Mouse (Mus musculus) mesoderm, embryonic 11.5 days (tissue): ENCODE data around the gene Tmem231.

Source experiments
- DNase-seq: peaks from one replicate; pipeline ENCODE4 v3.0.0-alpha.2; 2012; ENCODE audit warnings: low read depth, low spot score

Gene Tmem231

GRCm38 (mm10) chr8:111905500-111906121, 28.1 kb downstream of the Tmem231 start:
- DNase-seq: no peak

DNA sequence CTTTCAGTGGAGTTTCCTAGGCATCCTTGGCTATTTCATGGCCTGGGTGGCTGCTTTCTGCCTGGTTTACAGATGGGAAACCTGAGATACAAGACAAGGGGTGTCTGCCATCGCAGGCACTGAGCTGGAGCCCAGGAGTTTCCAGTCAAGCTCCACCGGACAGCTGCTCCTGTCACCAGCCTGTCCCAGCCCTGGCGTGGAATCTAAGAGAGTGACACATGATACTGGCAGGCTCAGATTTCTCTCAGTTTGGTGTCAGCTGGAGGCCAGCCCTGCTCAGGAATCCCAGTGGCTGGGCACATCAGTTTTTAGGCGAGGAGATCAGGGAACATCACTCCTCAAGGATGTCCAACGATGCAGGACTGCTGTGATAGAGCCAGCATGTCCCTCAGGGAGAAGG, 31.6 kb downstream of the Tmem231 start:
- DNase-seq: peak; percentile 56

- DNase-seq: no peak
These were observed 35.1 kb downstream of the Tmem231 start for GRCm38 (mm10) chr8:111898586-111898985.

- DNase-seq: no peak
These were observed 38.7 kb downstream of the Tmem231 start for GRCm38 (mm10) chr8:111894955-111895354.

- DNase-seq: no peak
These were observed 41.1 kb downstream of the Tmem231 start for GRCm38 (mm10) chr8:111892615-111893014.

DNA sequence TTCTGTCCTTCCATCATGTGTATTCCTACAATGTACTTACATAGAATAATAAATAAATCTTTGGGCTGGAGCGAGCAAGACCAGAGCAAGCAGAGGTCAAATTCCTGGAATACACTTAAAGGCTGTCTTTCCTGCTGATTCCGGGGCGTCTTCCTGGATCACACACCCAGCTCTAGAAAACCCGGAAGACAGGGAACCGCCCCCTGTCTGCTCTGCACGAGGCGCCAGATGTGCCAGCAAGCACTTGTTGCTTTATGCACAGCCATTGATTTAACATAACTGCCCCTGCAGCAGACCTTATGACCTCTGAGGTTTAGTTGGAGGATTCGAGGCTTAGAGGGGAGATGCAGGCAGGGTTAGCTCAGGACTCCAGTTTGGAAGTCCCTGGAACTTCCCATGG, 41.7 kb downstream of the Tmem231 start:
- DNase-seq: no peak

- DNase-seq: no peak
These were observed 42.8 kb downstream of the Tmem231 start for GRCm38 (mm10) chr8:111890911-111891303.

GRCm38 (mm10) chr8:111889931-111890910, 43.5 kb downstream of the Tmem231 start:
- DNase-seq: no peak

DNA sequence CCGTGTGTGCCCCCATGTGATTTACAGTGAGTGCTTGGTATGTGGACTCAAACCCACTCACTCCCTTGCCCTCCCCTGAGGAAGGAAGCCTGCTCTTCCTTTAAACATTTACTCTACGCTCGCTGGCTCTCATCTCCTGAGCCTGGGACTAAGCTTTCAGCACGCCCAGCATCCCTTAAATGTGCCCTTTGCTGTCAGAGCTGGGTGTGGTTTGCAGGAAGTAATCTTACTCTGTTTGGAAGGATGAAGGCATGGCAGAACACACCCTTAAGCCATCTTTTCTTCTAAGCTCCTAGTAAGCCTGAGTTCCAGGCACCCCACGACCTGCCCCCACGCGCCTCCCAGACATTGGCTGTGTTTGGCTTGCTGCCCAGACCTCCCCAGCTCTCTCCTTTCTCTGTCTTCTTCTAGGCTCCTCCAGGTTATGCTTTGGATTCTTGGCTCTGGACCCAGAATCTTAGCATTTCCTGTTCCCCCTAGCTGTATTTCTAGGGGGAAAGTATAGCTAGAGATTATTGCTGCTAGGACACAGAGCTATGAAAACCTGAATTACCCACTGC, 45.5 kb downstream of the Tmem231 start:
- DNase-seq: no peak

GRCm38 (mm10) chr8:111887479-111887878, 46.2 kb downstream of the Tmem231 start:
- DNase-seq: no peak

DNA sequence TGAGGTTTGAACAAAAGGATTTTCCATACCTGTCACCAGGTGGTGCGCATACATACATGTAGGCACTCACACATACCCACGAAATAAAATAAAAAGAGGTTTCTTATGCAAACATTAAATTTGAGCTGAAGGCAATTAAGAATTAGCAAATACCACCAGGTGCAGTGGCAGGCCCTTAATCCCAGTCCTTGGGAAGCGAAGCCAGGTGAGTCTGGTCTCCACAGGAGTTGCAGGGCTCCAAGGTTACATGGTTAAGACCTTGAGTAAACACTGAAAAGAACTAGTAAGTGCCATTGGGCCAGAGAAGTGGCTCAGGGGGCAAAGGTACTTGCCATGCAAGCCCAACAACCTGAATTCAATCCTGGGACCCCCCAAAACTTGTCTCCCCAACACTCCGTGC, 50.1 kb downstream of the Tmem231 start:
- no peak for DNase-seq

- DNase-seq: peak; percentile 54
These were observed 52.1 kb downstream of the Tmem231 start for GRCm38 (mm10) chr8:111881591-111881990.

- DNase-seq: no peak
These were observed 56.0 kb downstream of the Tmem231 start for GRCm38 (mm10) chr8:111877711-111878110.

DNA sequence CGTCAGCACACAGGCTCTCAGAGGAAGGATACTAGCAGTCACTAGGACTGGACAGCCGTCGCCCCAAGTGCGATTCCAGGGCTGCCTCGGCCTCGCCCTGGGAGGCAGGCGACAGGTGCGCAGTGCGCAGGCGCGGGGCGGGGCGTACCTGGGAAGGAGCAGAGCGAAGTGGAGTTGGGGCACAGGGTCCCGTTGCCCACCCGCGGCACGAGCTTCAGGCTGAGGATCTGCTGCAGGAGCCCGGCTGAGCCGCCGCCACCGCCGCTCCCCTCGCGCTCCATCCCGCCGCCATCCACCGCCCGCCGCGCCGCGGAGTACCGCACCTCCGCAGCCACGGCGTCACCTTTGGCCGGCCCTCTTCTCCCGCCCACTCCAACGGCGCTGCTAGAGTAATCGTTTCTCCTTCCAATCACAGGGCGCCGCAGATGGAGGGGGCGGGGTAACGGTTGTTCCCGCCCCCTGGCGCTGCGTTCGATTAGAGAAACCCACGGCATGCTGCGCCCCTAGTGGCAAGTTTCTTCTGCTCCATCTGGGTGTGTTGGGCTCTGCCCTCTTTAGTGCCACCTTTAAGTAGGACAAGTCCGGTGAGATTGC, 57.2 kb downstream of the Tmem231 start, which contains the start of gene Tmem170:
TSS of gene Tmem170 (minus strand) at position 396 of the 594 bp plus-strand sequence.
- DNase-seq: peak; percentile 98

GRCm38 (mm10) chr8:111875758-111876157, 57.9 kb downstream of the Tmem231 start:
- DNase-seq: no peak

DNA sequence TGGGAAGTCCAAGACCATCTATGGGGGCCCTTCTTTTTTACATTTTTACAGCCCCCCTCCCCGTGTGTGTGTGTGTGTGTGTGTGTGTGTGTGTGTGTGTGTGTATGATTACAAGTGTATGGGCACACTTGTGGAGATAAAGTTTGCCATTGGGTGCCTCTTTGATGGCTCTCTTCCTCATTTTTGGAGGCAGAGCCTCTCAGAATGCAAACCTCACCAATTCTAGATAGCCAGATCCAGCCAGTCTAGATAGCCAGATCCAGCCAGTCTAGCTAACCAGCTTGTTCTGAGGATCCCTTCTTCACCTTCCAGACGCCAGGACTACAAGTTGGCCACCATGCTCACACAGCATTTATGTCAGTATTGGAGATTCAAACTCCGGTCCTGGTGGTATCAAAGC, 62.4 kb downstream of the Tmem231 start:
- no peak for DNase-seq

DNA sequence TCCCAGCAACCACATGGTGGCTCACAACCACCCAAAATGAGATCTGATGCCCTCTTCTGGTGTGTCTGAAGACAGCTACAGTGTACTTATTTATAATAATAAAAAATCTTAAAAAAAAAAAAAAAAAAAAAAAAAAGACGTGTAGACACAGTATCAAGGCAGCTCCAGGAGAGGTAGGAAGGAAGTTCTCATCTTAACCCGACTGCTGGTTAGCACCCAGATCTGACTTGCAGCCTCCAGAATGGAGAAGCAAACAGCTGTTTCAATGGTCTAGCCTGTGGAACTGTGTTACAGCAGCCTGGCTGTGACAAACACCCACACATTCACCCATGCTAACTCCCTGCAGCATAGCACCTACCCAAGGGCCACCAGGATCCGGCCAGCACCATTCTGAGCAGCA, 63.3 kb downstream of the Tmem231 start:
- DNase-seq: no peak

DNA sequence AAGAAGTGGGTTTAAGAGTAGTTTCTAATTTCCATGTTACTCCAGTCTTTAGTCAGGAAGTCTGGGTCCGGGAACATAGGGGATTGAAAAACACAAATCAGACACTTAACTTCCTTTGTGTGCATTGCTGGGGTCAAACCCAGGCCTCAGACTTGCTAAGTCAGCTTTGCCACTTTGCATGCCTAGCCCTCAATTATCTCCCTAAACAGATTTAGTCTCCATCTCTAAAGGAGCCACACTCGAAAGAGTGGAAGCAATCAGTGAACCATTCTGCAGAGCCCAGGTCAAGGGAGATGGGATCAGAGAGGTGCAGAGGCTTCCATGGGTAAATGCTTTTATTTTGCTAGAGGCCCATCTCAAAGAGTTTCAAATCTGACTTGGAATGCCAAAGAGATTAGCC, 65.0 kb downstream of the Tmem231 start:
- DNase-seq: no peak

DNA sequence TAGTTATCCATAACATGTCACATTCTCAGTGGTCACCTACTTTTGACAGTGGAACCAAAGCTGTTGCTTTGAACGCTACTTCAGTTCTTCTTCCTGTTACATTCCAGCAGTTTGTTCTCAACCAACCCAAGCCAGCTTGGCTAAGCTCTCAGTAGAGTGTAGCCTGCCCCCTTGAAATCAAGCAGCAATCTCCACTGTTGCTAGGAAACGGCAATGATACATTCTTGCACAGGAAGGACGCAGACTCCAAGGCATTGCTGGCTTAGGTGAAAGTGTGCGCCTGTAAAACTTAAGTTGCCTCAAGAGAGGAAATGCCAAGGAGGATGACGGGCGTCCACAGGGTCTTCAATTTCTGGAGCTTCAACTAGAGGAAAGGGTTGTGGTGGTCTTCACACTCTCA, 67.8 kb downstream of the Tmem231 start:
- DNase-seq: no peak

GRCm38 (mm10) chr8:111865130-111865852, 68.4 kb downstream of the Tmem231 start:
- DNase-seq: no peak

DNA sequence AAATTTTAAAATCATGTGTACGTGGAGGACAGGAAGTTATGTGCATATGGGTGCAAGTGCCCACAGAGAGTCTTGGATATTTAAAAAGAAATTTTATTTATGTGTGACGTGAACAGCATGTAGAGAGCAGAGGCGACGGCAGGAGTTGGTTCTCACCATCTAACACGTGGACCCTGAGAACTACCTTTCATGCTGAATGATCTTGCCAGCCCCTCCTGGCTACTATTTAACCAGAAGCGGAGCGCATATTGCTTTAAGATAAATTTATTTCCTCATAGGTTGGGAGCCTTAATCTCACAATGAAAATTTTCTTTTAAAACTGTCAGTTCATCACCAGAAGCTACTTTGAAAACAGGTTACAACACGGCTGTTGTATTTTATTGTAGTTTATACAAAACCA, 69.0 kb downstream of the Tmem231 start:
- no peak for DNase-seq
